Mouse (Mus musculus) left cerebral cortex, postnatal 4 days (tissue): ENCODE measurements around the gene Fam168a. TPM values are rescaled to one million over a fixed set of nuclear protein-coding genes. Genes with fewer than 3 reads are reported as not detected.

ENCODE experiments used
- DNase-seq: peaks from one replicate; pipeline ENCODE4 v3.0.0-alpha.2; 2022
- intact Hi-C: fragments of 180-260 bp; cut with DNase I; formaldehyde crosslinking; loops from one replicate; pipeline ENCODE4 v1.15.1; 2025
- total RNA-seq, 2 experiments: library from RNA; stranded (reverse); gene quantifications; 2 replicates each; pipeline ENCODE4 v1.2.3; 2021

Gene Fam168a
- 100 to 1,000 TPM; 240 to 242 TPM for total RNA-seq

DNA sequence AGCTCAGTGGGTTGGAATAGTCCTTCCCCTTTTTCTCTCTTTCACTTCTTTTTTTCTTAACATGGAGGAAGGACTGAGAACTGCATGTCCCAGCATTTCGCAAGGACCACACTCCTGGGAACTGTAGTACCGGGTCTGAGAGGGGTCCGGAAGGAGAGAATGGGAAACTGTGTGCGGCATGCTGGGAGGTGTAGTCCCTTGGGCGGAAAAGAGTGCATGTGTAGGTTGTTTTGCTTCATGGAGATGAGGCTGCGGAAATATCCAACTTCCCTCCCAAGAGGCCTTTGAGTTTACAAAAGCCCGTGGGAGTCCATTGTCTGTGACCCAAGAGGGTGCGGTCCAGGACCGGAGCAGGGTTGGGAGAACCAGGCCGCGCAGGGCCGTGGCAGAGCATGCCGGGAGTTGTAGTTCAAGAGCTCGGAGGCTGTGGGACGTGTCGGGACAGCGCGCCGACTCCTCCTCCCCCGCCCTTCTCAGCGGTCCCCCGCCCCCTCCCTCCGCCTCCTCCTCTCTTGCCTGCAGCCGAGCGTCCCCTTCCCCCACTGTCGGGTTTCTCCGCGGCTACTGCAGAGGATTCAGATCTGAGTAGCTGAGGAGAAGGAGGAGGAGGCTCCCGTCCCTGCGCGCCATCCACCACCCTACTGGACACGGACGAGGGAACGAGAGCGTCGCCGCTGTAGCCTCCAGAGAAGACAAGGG lies at the start of gene Fam168a:
Fam168a (plus strand) TSS at position 493 of the 699 bp plus-strand sequence.
- DNase-seq = peak; percentile 98
- intact Hi-C loops = no loop called here

DNA sequence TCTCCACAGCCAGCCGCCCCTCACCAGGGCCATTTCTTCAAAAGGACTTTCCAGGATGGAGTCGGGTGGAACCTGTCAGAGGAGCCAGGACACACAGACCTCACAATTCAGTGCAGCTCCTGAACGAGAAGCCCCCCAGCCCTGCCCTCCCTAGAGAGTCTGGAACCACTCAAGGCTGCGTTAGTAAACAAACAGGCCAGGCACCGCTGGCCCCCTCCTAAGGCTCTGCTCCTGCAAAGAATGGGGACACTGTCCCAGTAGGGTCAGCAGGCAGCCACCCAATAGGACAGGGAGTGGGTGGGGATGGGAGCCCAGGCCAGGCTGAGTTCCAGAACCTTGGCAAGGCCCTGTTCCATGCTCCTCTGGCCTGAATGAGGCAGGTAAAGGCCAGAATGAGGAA lies 49.7 kb upstream of the Fam168a start:
- intact Hi-C loops = no loop called here
- DNase-seq = peak; percentile 21

DNA sequence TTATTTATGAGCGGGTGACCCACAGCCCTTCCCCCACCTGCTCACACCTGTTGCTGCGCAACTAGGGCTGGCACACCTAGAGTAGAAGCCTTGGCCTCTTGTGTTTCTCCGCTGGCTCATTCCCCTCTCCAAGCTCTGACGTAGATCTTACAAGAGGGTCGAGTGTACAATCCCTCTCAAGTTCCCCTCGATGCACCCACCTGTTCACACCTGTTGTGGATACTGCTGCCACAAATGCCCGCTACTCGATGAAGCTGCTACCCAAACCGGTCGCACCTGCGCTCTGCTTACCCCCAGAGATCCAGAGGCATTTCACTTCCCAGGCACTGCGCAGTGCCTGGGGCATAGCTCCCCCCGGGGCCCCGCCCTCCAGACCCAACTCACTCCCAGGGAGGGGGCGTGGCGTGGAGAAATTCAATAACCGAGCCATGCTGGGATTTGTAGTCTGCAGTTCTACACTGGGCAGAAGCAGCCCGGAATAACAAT lies 48.3 kb upstream of the Fam168a start:
- intact Hi-C loops = no loop called here
- DNase-seq = peak; percentile 20

DNA sequence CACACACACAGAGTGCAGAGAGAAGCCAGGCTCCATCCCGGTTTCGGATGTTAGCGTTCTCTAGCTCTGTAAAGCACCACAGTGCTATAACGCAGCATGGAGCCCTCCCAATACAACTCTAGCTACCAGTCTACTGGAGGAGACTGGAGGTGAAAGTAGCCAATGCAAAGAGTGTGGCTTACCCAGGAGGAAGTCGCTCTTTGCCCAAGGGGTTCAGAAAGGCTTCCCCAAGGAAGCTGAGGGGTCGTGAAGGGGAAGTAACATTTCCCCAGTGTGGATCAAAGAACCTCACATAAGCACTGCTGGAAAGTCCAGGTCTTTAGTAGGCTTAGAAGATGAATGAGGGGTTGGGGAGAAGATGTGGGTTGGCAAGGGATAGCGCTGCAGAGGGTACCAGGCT lies 45.2 kb upstream of the Fam168a start:
- DNase-seq = no peak
- intact Hi-C loops = loop anchor here (10.0 kb wide), 1 partner anchor 136 kb away; no protein-coding TSS in a partner anchor

DNA sequence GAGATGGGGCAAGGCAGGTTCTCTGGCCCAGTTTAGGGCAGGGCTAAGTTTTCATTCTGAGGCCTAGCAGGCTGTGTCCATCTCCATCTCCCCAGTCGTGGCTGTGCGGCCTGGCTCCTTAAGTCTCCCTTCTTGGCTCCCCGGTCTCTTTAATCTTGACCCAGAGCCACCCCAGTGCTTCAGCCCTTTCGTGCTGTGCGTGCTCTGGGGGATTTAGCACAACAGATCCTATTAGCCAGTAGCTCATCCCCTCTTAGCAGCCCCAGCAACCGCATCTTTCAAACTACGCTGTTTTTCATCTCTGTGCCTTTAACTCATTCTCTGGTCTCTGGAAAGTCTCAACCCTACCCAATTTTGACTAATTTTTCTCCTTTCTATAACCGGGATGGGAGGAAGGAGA lies 44.2 kb upstream of the Fam168a start, which contains the start of gene Plekhb1:
Plekhb1 (minus strand) TSS at position 184 of the 400 bp plus-strand sequence.
- DNase-seq = no peak
- intact Hi-C loops = loop anchor here (10.0 kb wide), 1 partner anchor 137 kb away; no protein-coding TSS in a partner anchor

DNA sequence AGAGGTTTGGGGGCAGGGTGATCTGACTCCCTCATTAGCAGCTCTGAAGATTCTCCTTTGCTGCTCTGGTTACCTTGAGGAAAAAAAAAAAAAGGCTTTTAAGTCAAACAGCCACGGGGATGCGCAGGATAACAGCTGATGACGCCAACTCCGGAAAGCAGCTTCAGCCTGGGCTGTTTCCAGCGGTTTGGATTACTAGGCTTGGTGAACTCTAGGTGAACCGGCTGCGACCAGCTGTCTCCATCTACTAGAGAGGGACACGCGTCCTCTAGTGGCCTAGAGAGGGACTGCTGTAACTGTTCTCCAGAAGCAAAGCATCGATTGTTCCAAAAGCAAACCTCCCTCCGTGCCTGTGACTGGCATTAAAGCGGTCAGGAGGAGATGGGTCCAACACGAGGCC lies 43.2 kb upstream of the Fam168a start:
- DNase-seq = peak; percentile 90
- intact Hi-C loops = loop anchor here (10.0 kb wide), 1 partner anchor 138 kb away; no protein-coding TSS in a partner anchor

DNA sequence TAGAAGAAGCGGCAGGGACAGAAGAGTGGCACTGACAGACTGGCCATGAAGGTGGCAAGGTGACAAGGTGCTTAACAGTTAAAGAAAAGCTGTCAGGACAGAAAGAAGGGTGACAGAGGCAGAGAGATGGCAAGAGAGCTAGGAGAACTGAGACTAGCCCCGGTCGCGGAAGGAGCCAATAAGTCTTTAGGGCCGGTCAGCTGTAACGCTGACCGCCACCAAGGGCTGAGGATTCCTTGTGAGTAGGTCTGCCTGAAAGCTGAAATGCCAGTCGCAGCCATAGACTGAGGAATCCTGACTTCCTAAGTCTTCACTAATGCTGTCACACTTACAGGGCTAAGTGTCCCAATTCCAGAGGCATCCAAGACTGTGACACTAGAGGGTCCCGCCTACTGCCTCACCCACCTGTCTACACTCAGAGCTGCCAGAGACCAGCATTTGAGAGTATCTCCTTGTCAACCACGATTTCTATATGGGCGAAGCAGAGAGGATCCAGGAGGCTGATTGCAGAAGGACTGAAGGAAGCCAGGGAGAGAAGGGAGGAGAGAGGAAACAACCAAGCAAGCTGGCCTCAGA lies 42.6 kb upstream of the Fam168a start:
- intact Hi-C loops = loop anchor here (10.0 kb wide), 1 partner anchor 139 kb away; no protein-coding TSS in a partner anchor
- DNase-seq = no peak

DNA sequence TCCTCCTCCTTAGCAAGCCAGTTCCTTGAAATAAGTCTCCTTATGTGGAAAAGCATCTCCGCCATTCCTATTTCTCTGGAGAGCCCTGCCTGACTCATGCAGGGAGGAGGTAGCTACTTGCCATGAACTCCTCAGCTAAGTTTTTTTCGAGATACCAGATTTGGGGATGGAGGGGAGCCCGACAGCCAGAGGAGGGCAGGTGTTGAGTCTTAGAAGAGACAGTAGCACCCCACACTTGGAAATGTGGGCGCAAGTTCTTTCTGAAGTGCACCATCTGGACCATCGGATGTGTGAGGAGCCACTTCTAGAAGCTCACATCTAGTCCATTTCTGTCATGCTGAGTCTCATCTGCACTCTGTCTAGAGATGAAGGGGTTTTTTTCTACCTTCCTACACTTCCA lies 35.8 kb upstream of the Fam168a start:
- intact Hi-C loops = no loop called here
- DNase-seq = no peak

DNA sequence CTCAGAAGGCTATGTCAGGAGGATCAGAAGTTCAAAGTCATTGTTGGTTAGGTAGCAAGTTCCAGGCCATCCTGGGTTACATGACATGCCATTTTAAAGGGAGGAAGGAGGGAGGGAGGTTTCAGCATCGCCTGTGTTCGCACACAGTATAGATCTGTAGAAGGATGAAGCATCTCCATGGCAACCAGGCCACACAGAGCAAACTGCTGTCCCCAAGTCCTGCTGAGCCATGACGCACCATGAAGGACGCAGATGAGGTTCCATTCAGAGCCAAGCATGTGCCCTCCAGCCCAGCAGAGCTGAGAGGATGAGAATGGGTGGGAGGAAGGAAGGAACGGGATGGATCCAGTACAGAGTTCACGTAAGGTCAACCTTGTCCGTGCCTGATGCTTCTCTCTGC lies 33.0 kb upstream of the Fam168a start:
- intact Hi-C loops = no loop called here
- no peak for DNase-seq

DNA sequence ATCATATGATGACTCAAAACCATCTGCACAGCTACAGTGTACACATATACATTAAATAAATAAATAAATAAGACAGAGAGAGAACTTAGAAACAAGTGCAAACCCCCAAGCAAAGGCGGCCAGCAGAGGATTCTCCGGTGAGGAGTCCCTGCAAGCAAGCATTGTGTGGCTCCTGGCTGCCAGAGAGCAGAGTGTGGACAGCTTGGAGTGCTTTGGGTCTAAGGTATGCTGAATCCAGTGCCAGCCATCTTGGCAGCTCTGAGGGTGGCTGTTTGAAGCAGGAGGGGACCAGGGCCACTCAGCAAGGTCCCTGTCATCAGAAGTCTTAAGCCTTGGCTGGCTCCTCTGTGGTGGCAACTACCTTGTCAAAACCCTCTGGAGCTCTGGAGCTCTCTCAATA lies 31.5 kb upstream of the Fam168a start:
- DNase-seq = no peak
- intact Hi-C loops = no loop called here

DNA sequence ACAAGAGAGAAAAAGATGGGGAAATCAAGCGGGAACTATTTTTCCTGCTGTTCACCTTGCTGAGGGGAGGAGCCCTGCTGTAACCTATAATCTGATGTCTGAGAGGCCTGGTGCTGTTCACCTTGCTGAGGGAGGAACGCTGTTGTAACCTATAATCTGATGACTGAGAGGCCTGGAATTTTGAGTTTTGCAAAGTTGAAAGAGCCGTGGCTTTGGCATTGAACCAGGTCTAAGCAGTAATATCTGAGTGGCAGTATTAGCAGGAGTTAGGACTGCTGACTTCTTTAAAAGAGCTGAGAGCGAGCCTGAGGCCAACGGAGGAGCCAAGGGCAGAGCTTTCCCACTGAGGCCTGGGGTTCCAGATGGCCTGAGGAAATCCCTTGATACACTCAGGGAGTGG lies 28.4 kb upstream of the Fam168a start:
- DNase-seq = no peak
- intact Hi-C loops = no loop called here

DNA sequence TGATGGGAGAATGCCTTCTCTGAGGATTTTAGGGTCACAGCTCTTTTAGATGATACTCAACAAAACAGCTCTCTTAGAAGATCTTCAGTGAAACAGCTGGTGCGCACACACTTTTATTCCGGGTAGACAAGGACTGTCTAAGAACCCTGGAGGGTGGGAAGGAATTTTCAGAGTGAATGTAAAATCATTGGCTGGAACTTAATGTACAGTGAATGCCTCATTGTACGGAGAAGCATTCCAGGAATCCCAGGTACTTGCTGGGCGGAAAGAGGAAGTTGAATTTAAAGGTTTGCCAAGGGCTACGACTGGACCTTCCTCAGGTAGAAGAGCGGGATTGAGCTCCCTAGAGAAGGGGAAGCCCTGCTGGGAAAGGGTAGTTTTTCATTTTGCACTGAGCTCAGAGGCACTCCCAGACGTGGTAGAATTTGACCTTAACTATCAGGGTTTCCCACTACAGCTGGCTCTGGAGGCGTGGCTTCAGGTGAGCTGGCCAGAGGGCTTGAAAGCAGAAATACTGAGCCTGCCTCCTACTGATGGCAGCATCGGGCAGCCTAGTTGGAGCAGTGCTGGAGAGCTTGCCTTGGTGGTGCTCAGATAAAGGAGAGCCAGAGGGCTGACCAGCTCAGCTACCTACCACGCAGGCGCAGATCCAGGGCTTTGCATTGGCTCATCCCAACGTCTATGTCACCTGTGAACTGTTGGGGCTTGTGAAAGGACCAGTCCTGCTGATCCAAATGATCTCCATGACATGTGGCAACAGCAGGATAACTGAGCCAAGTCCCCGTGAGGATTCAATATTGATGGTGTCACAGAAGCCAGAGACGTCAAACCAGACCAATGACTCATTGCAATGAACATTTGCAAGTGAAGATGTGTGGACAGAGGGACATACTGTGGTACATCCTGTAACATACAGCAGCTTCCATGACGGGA lies 27.2 kb upstream of the Fam168a start:
- no peak for DNase-seq
- intact Hi-C loops = no loop called here

DNA sequence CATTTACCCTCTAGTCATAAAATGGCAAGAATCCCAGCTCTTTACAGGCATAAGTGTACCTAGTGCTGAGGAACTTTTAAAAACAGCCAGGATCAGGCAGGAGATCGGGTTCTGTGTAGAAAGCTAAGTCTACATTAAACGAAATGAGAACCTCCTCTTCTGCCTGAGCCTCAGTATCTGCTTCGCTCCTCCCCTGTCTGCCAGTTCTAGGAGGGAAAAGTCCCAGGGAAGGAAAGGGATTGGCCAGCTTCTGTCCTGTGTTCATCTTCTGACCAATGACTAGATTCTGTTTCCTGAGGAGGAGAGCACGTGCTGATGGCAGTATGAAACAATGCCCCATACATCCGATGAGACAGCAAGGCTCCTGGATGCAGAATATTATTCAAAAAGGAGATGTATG lies 25.3 kb upstream of the Fam168a start:
- no peak for DNase-seq
- intact Hi-C loops = no loop called here

DNA sequence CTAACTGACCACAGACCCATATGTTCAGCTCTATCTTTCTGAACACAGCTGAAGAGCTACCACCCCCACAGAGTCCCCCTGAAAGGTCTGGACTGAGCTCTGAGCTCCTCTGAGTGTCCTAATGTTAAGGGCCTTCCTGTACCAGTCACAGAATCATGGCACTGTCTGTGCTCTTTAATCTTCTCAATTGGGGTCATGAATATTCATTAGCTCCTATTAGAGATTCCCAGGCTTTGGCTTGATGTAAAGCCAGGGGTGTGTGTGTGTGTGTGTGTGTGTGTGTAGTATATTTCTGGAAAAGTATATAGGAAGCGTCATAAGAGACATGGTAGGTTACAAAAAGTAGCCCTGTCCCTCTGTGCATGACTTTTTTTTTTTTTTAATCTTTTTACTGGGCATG lies 23.2 kb upstream of the Fam168a start:
- no peak for DNase-seq
- intact Hi-C loops = no loop called here

DNA sequence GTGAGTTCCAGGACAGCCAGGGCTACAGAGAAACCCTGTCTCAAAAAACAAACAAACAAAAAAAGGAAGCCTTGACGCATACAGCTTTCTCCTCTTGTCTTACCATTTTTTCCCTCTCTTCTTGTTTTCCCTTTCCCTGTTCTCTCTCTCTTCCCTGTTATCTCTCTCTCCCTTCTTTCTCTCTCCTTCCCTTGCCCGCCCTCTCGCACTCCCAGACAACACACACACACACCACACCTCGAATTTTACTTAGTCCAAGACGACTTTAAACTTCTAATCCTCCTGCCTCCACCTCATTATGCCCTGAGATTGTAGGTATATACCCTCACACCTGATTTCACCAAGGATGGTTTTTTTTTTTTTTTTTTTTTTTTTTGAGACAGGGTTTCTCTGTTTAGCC lies 22.4 kb upstream of the Fam168a start:
- intact Hi-C loops = no loop called here
- DNase-seq = no peak

DNA sequence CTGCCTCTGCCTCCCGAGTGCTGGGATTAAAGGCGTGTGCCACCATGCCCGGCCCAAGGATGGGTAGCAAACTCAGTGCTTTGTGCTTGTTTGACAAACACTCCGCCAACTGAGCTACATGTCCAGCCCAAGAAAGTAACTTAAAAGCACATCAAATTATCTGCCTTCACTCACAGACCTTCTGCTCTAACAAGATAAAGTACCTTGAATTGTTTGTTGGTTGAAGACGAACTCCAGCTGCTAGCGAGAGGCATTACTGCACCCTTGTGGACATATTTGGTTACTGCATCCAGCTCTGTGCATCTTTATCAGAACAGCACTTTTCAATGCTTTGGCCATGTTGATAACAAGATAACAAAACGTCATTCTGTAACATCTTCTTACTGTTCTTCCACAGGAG lies 21.9 kb upstream of the Fam168a start:
- DNase-seq = peak; percentile 55
- intact Hi-C loops = no loop called here

DNA sequence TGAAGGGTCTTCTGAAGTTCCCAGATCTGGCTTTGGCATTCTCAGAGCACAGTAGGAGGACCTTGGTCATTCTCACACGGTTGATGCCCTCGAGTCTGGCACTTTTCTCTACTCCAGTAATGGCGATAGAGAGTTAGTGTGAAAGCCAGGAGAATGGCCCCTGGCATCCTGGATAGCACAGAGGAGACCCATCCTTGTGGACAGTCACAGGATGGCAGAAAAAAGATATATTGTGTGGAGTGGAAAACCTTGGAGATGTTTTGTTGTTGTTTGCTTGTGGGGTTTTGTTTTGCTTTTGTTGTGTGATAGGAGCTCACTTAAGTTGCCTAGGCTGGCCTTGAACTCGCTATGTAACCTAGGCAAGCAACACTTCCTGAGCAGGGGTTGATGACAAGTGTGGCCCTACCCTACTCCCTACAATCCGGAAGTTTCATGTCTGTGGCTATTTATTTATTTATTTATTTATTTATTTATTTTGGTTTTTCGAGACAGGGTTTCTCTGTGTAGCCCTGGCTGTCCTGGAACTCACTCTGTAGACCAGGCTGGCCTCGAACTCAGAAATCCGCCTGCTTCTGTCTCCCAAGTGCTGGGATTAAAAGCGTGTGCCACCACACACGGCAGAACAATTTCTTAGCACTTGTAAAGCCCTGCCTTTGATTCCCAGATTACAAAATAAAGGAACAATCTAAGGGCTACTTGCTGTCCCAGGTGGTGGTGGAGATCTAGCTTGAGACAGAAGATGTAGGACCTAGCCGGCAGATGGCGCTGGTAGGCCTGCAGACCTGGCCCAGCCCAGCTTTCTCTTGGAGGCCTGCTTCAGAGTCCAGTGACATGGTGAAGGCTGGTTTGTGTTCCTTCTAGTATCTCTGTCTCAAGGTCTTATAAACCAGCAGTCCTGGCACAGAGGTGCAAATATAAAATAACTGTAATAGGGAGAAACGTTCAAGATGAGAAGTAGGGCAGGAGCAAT lies 21.1 kb upstream of the Fam168a start:
- intact Hi-C loops = loop anchor here (5.0 kb wide), 1 partner anchor 132 kb away; no protein-coding TSS in a partner anchor
- DNase-seq = peak; percentile 85

DNA sequence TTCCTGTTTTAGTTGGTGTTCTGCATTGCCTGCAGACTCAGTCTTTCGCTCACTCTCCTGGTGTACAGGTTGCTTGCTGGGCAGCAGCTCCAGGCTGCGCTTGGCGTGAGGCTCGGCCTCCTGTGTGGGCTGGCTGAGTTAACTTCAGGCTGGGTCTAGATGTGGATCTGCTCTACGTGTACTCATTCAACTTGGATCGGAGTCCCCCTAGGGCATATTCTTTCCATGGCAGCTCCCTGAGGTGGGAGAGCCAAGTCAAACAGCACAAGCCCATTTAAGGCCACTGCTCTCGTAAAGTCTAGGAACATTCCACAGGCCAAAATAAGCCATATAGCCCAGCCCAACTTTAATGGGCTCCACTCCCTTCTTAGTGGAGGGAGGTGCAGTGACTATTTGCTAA lies 18.0 kb upstream of the Fam168a start:
- intact Hi-C loops = loop anchor here (5.0 kb wide), 1 partner anchor 129 kb away; no protein-coding TSS in a partner anchor

DNA sequence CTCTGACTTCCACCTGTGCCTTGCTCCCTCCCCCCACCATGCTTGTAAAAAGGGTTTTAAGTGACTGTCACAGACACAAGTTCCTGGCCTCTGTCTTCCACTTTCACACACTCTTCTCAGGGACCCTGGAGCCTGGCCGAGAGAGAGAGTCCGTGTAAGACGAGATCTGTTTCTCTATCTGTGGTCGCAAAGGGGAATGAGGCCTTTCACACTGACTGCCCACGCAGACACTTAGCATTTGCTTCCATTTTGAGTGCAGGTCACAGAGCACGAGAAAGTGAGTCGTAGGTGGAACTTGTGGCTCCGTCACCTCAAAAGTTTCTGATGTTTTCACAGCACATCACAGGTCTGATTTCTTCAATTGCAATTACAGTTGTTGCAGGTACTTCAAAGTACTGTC lies 13.2 kb upstream of the Fam168a start:
- intact Hi-C loops = no loop called here
- no peak for DNase-seq

More for the DNA sequence above, 18.0 kb upstream of the Fam168a start:
- no peak for DNase-seq
